Mouse (Mus musculus) ES-E14 (cell line): ENCODE results near the gene Cdk7. TPM values are rescaled to one million over a fixed set of nuclear protein-coding genes. Genes with fewer than 3 reads are reported as not detected.

Experiments used
- DNase-seq: peaks from one replicate; pipeline ENCODE4 v3.0.0-alpha.2; 2013; ENCODE audit warnings: low read depth, low spot score
- H3K27ac ChIP-seq: 2 replicates; pipeline ENCODE4 v1.5.1; 2012; ENCODE audit warnings: low read depth, mild to moderate bottlenecking, low read length, moderate library complexity, mixed read lengths; ENCODE audit not compliant: poor library complexity, insufficient read depth, severe bottlenecking
- H3K36me3 ChIP-seq: 2 replicates; pipeline ENCODE4 v1.6.1; 2012; ENCODE audit warnings: mild to moderate bottlenecking, low read length, moderate library complexity, mixed read lengths; ENCODE audit not compliant: control insufficient read depth, poor library complexity, insufficient read depth, severe bottlenecking
- H3K4me1 ChIP-seq, 2 experiments: fragments of 150-350 bp in 1 of 2; sonication (generic) in 1 of 2; 2 replicates each; pipeline ENCODE4 v1.6.1; 2012; ENCODE audit warnings: low read length in 2 of 2, mild to moderate bottlenecking in 1 of 2, mixed read lengths in 1 of 2; ENCODE audit not compliant: control insufficient read depth in 2 of 2, insufficient read depth in 2 of 2, poor library complexity in 1 of 2
- H3K4me3 ChIP-seq, 2 experiments: fragments of 150-350 bp in 1 of 2; sonication (generic) in 1 of 2; 2 replicates each; pipeline ENCODE4 v1.5.1; 2012; ENCODE audit warnings: low read length in 2 of 2, low read depth in 1 of 2, mild to moderate bottlenecking in 1 of 2, mixed read lengths in 1 of 2; ENCODE audit not compliant: insufficient read depth in 1 of 2, poor library complexity in 1 of 2, severe bottlenecking in 1 of 2
- H3K9ac ChIP-seq: 2 replicates; pipeline ENCODE4 v1.6.1; 2012; ENCODE audit warnings: low read depth, mild to moderate bottlenecking, low read length, mixed read lengths; ENCODE audit not compliant: poor library complexity, insufficient read depth, severe bottlenecking
- H3K9me3 ChIP-seq: fragments of 150-350 bp; sonication (generic); 2 replicates; pipeline ENCODE4 v1.6.1; 2012; ENCODE audit warnings: low read depth, mild to moderate bottlenecking, low read length; ENCODE audit not compliant: control insufficient read depth, insufficient read depth
- CHD2 ChIP-seq: IDR thresholded peaks from 2 replicates; pipeline ENCODE4 v1.6.1; 2014; ENCODE audit warnings: mild to moderate bottlenecking, low read depth, low read length, inconsistent platforms
- HCFC1 ChIP-seq: IDR thresholded peaks from 2 replicates; pipeline ENCODE4 v1.6.1; 2012; ENCODE audit warnings: low read length, inconsistent platforms, borderline replicate concordance; ENCODE audit not compliant: insufficient read depth
- MAFK ChIP-seq: IDR thresholded peaks from 2 replicates; pipeline ENCODE4 v1.6.1; 2014; ENCODE audit warnings: mild to moderate bottlenecking, low read depth, low read length, inconsistent platforms; ENCODE audit not compliant: insufficient read depth
- ZC3H11A ChIP-seq: IDR thresholded peaks from 2 replicates; pipeline ENCODE4 v1.6.1; 2012; ENCODE audit warnings: low read depth, mild to moderate bottlenecking, inconsistent platforms, low read length, borderline replicate concordance
- ZNF384 ChIP-seq: IDR thresholded peaks from 2 replicates; pipeline ENCODE4 v1.6.1; 2012; ENCODE audit warnings: low read depth, low read length, inconsistent platforms
- in situ Hi-C, 2 experiments: fragments of 600-800 bp; cut with MboI; formaldehyde crosslinking; loops; one replicate each; pipeline ENCODE4 v1.15.1; 2025; ENCODE audit warnings: low sequenced_read_pairs in 2 of 2, inconsistent platforms in 1 of 2; ENCODE audit not compliant: unreplicated experiment in 2 of 2
- total RNA-seq: library from RNA; depleted of rRNA; stranded (reverse); fragments of 300-350 nt; gene quantifications from 2 replicates; pipeline ENCODE4 v1.2.3, GENCODE M21; 2012

The Cdk7 gene
- total RNA-seq, 1 experiment = 83.6 TPM

- TF ChIP-seq CHD2 (no peak), MAFK (no peak), ZC3H11A (no peak), HCFC1 (no peak), ZNF384 (no peak)
- H3K9me3 ChIP-seq = no peaks in the 10 kb centered on the region
- H3K9ac ChIP-seq = no peak overlapping the region
- no peak overlapping the region for H3K27ac ChIP-seq
- H3K4me1 ChIP-seq = 0 out of 4 replicates have a peak, but pooled peaks cover 0 to 2% of the 10 kb centered on the region in 2 experiments
- H3K36me3 ChIP-seq = no peaks in the 10 kb centered on the region
- H3K4me3 ChIP-seq = no peak overlapping the region
- in situ Hi-C loops = no loop called here
- DNase-seq = no peak
These were observed 21.8 kb upstream of the Cdk7 start for GRCm38 (mm10) chr13:100752529-100752928.

GRCm38 (mm10) chr13:100751402-100751801 is 20.7 kb upstream of the Cdk7 start:
- no peak overlapping the region for H3K9ac ChIP-seq
- H3K4me3 ChIP-seq = no peak overlapping the region
- H3K27ac ChIP-seq = no peak overlapping the region
- H3K9me3 ChIP-seq = no peaks in the 10 kb centered on the region
- in situ Hi-C loops = no loop called here
- TF ChIP-seq HCFC1 (no peak), CHD2 (no peak), MAFK (no peak), ZNF384 (no peak), ZC3H11A (no peak)
- H3K36me3 ChIP-seq = no peaks in the 10 kb centered on the region
- 0 out of 4 replicates have a peak, but pooled peaks cover 0 to 2% of the 10 kb centered on the region in 2 experiments for H3K4me1 ChIP-seq
- DNase-seq = no peak

- no peaks in the 10 kb centered on the region for H3K36me3 ChIP-seq
- in situ Hi-C loops = no loop called here
- TF ChIP-seq MAFK = no peak
- TF ChIP-seq HCFC1 = no peak
- no peak for TF ChIP-seq ZNF384
- TF ChIP-seq CHD2 = no peak
- no peak for TF ChIP-seq ZC3H11A
- 0 out of 4 replicates have a peak, but pooled peaks cover 0 to 2% of the 10 kb centered on the region in 2 experiments for H3K4me1 ChIP-seq
- H3K9me3 ChIP-seq = no peaks in the 10 kb centered on the region
- no peak for DNase-seq
- H3K4me3 ChIP-seq = no peak overlapping the region
- H3K9ac ChIP-seq = no peak overlapping the region
- H3K27ac ChIP-seq = no peak overlapping the region
These were observed 20.1 kb upstream of the Cdk7 start for GRCm38 (mm10) chr13:100750799-100751198.

- DNase-seq = peak; percentile 41
- Histone ChIP-seq H3K4me1 (0 out of 4 replicates have a peak, but pooled peaks cover 2 to 4% of the 10 kb centered on the region in 2 experiments), H3K4me3 (peak overlapping the region in 1 of 2 experiments; percentile 11; a peak in 1 of 4 replicates), H3K36me3 (no peaks in the 10 kb centered on the region), H3K9ac (no peak overlapping the region), H3K27ac (no peak overlapping the region), H3K9me3 (no peaks in the 10 kb centered on the region)
- in situ Hi-C loops = no loop called here
- TF ChIP-seq CHD2 = no peak
- TF ChIP-seq MAFK = no peak
- TF ChIP-seq ZNF384 = no peak
- TF ChIP-seq ZC3H11A = no peak
- no peak for TF ChIP-seq HCFC1
These were observed 17.9 kb upstream of the Cdk7 start for GRCm38 (mm10) chr13:100748638-100749037.

- H3K9ac ChIP-seq = no peak overlapping the region
- no peaks in the 10 kb centered on the region for H3K9me3 ChIP-seq
- peaks cover 2 to 7% of the 10 kb centered on the region in 2 experiments; a peak in 1 of 4 replicates for H3K4me1 ChIP-seq
- TF ChIP-seq MAFK = no peak
- no peak for TF ChIP-seq ZNF384
- no peak for TF ChIP-seq CHD2
- TF ChIP-seq HCFC1 = no peak
- no peak overlapping the region for H3K27ac ChIP-seq
- no peaks in the 10 kb centered on the region for H3K36me3 ChIP-seq
- H3K4me3 ChIP-seq = no peak overlapping the region
- in situ Hi-C loops = no loop called here
- no peak for DNase-seq
These were observed 15.4 kb upstream of the Cdk7 start for GRCm38 (mm10) chr13:100746090-100746489.
